Mouse (Mus musculus) testis, adult 2 months (tissue): ENCODE data around the gene Vamp1. TPM values are rescaled to one million over a fixed set of nuclear protein-coding genes. Genes with fewer than 3 reads are reported as not detected.

Source experiments
- H3K27ac ChIP-seq: fragments of 200-500 bp; 2 replicates; pipeline ENCODE4 v1.5.1; 2012; ENCODE audit warnings: low read depth, low read length; ENCODE audit not compliant: control insufficient read depth, insufficient read depth
- H3K27me3 ChIP-seq: fragments of 200-500 bp; 2 replicates; pipeline ENCODE4 v1.6.1; 2012; ENCODE audit warnings: mild to moderate bottlenecking, low read length, moderate library complexity; ENCODE audit not compliant: control insufficient read depth, insufficient read depth
- H3K36me3 ChIP-seq: fragments of 200-500 bp; 2 replicates; pipeline ENCODE4 v1.6.1; 2012; ENCODE audit warnings: mild to moderate bottlenecking, low read length; ENCODE audit not compliant: control insufficient read depth, insufficient read depth
- H3K4me1 ChIP-seq: fragments of 200-500 bp; 2 replicates; pipeline ENCODE4 v1.6.1; 2012; ENCODE audit warnings: low read length; ENCODE audit not compliant: control insufficient read depth, insufficient read depth
- H3K4me3 ChIP-seq: fragments of 200-500 bp; 2 replicates; pipeline ENCODE4 v1.5.1; 2012; ENCODE audit warnings: low read depth, mild to moderate bottlenecking, low read length, moderate library complexity, mixed read lengths; ENCODE audit not compliant: control insufficient read depth
- CTCF ChIP-seq: fragments of 200-500 bp; IDR thresholded peaks from 2 replicates; pipeline ENCODE4 v1.5.1; 2012; ENCODE audit warnings: low read depth, mild to moderate bottlenecking, inconsistent platforms, low read length, moderate library complexity; ENCODE audit not compliant: control insufficient read depth, insufficient read depth, insufficient replicate concordance
- POLR2A ChIP-seq: fragments of 200-500 bp; IDR thresholded peaks from 2 replicates; pipeline ENCODE4 v1.6.1; 2012; ENCODE audit warnings: low read depth, mild to moderate bottlenecking, inconsistent platforms, low read length, moderate library complexity; ENCODE audit not compliant: control insufficient read depth
- polyA plus RNA-seq: library from polyadenylated mRNA; depleted of rRNA; stranded (reverse); fragments of >200 nt; gene quantifications from 2 replicates; pipeline ENCODE4 v1.2.3, GENCODE M21; 2012; rRNA removed

Gene Vamp1
- polyA plus RNA-seq = 10.3 and 11.3 TPM in 2 replicates

- no peaks in the 10 kb centered on the region for H3K27me3 ChIP-seq
- H3K4me1 ChIP-seq = peaks cover 7% of the 10 kb centered on the region
- 0 out of 2 replicates have a peak, but pooled peaks cover 1% of the 10 kb centered on the region for H3K36me3 ChIP-seq
- TF ChIP-seq POLR2A = peak; percentile 94
- TF ChIP-seq CTCF = no peak
- H3K4me3 ChIP-seq = peak within 1 kb of the TSS; percentile 92
- H3K27ac ChIP-seq = peak within 1 kb of the TSS; percentile 76
Measured at GRCm38 (mm10) chr6:125215148-125215954, at the start of gene Vamp1. Gene Vamp1, plus strand, starts transcription at chr6:125215551.

GRCm38 (mm10) chr6:125166051-125166751 lies 49.1 kb upstream of the Vamp1 start, which contains the start of gene Gapdh:
Gene Gapdh, minus strand, starts transcription at chr6:125166467.
- TF ChIP-seq CTCF (no peak), POLR2A (peak; percentile 66; the same call in 1 of the 2 replicates)
- Histone ChIP-seq H3K27me3 (no peaks in the 10 kb centered on the region), H3K27ac (peak within 1 kb of the TSS; percentile 83), H3K4me1 (peaks cover 22% of the 10 kb centered on the region), H3K36me3 (peaks cover 4% of the 10 kb centered on the region), H3K4me3 (peak within 1 kb of the TSS; percentile 89)

- no peak for TF ChIP-seq POLR2A
- no peak for TF ChIP-seq CTCF
- peaks cover 7% of the 10 kb centered on the region for H3K36me3 ChIP-seq
- H3K27ac ChIP-seq = peak overlapping the region; percentile 83
- H3K27me3 ChIP-seq = no peaks in the 10 kb centered on the region
- peaks cover 22% of the 10 kb centered on the region for H3K4me1 ChIP-seq
- no peak overlapping the region for H3K4me3 ChIP-seq
Measured at GRCm38 (mm10) chr6:125166861-125167650, 48.3 kb upstream of the Vamp1 start.

GRCm38 (mm10) chr6:125168086-125168485 lies 47.3 kb upstream of the Vamp1 start:
- no peak overlapping the region for H3K4me3 ChIP-seq
- H3K27ac ChIP-seq = no peak overlapping the region
- TF ChIP-seq POLR2A = no peak
- H3K27me3 ChIP-seq = no peaks in the 10 kb centered on the region
- H3K4me1 ChIP-seq = peaks cover 22% of the 10 kb centered on the region
- H3K36me3 ChIP-seq = peaks cover 7% of the 10 kb centered on the region

GRCm38 (mm10) chr6:125170194-125170593 lies 45.2 kb upstream of the Vamp1 start:
- Histone ChIP-seq H3K27ac (no peak overlapping the region), H3K4me3 (no peak overlapping the region), H3K4me1 (peaks cover 9% of the 10 kb centered on the region), H3K36me3 (peaks cover 7% of the 10 kb centered on the region), H3K27me3 (no peaks in the 10 kb centered on the region)
- TF ChIP-seq CTCF = no peak
- TF ChIP-seq POLR2A = no peak

GRCm38 (mm10) chr6:125172474-125172873 lies 42.9 kb upstream of the Vamp1 start:
- Histone ChIP-seq H3K4me3 (no peak overlapping the region), H3K4me1 (no peaks in the 10 kb centered on the region), H3K27me3 (no peaks in the 10 kb centered on the region), H3K27ac (peak overlapping the region; percentile 39), H3K36me3 (peaks cover 8% of the 10 kb centered on the region)
- TF ChIP-seq CTCF = no peak

GRCm38 (mm10) chr6:125173256-125173655 lies 42.1 kb upstream of the Vamp1 start:
- Histone ChIP-seq H3K27me3 (no peaks in the 10 kb centered on the region), H3K27ac (no peak overlapping the region), H3K4me1 (no peaks in the 10 kb centered on the region), H3K4me3 (no peak overlapping the region), H3K36me3 (peaks cover 10% of the 10 kb centered on the region)
- no peak for TF ChIP-seq CTCF
- TF ChIP-seq POLR2A = no peak
